Mouse (Mus musculus) neural tube, embryonic 12.5 days (tissue): Measurements from ENCODE around the gene Gria2. TPM values are rescaled to one million over a fixed set of nuclear protein-coding genes. Genes with fewer than 3 reads are reported as not detected.
A peak's percentile ranks its signal among the peaks of the same experiment; 100 is the strongest.

Experiments
- ATAC-seq: fragments of 200-750 bp; cut with Nextera tagmentation; 2 replicates; pipeline ENCODE4 v1.8.0; 2017; ENCODE audit warnings: low read depth, mild to moderate bottlenecking, moderate TSS enrichment, moderate library complexity; ENCODE audit not compliant: low FRiP score
- H3K27ac ChIP-seq: fragments of 300-500 bp; sonication (generic); 2 replicates; pipeline ENCODE4 v1.5.1; 2016
- H3K27me3 ChIP-seq: fragments of 300-500 bp; sonication (generic); replicated peaks from 2 replicates; pipeline ENCODE4 v1.6.1; 2016; ENCODE audit warnings: mild to moderate bottlenecking
- H3K36me3 ChIP-seq: fragments of 300-500 bp; sonication (generic); 2 replicates; pipeline ENCODE4 v1.6.1; 2016; ENCODE audit warnings: mild to moderate bottlenecking
- H3K4me1 ChIP-seq: fragments of 300-500 bp; sonication (generic); 2 replicates; pipeline ENCODE4 v1.6.1; 2016
- H3K4me2 ChIP-seq: fragments of 300-500 bp; sonication (generic); replicated peaks from 2 replicates; pipeline ENCODE4 v1.6.1; 2016; ENCODE audit warnings: mild to moderate bottlenecking
- H3K4me3 ChIP-seq: fragments of 300-500 bp; sonication (generic); 2 replicates; pipeline ENCODE4 v1.5.1; 2016
- H3K9ac ChIP-seq: fragments of 300-500 bp; sonication (generic); 2 replicates; pipeline ENCODE4 v1.6.1; 2016; ENCODE audit warnings: mild to moderate bottlenecking
- H3K9me3 ChIP-seq: fragments of 300-500 bp; sonication (generic); 2 replicates; pipeline ENCODE4 v1.6.1; 2016; ENCODE audit warnings: mild to moderate bottlenecking
- WGBS: fragments of 180-500 bp; shearing (Covaris S2); methylation state at CpG from one replicate; pipeline ENCODE4 v1.1.7; 2016; 5-methylcytosine and 5-hydroxymethylcytosine counted together
- polyA plus RNA-seq: library from polyadenylated mRNA; unstranded; fragments of >200 nt; fragmentation: Nextera tagmentation; extraction: Ambion mirVana; gene quantifications from 2 replicates; pipeline ENCODE4 v1.2.1, GENCODE M21; 2016

The Gria2 gene
- polyA plus RNA-seq, result 49.4 and 50.0 TPM in 2 replicates

- no peaks in the 10 kb centered on the region for H3K36me3 ChIP-seq
- peak within 1 kb of the TSS; percentile 79 for H3K4me2 ChIP-seq
- peak within 1 kb of the TSS; percentile 73 for H3K9ac ChIP-seq
- WGBS, result 0% methylated on average over 33 of the region's 35 CpGs
- peak within 1 kb of the TSS; percentile 56 for H3K4me3 ChIP-seq
- peak; percentile 90 for ATAC-seq
- H3K27me3 ChIP-seq, result no peaks in the 10 kb centered on the region
- H3K27ac ChIP-seq, result peak within 1 kb of the TSS; percentile 57; the same call in 1 of the 2 replicates
- H3K4me1 ChIP-seq, result peaks cover 6% of the 10 kb centered on the region; the same call in 1 of the 2 replicates
- no peaks in the 10 kb centered on the region for H3K9me3 ChIP-seq
Measured at GRCm38 (mm10) chr3:80802596-80803081, at the start of gene Gria2. TSS of gene Gria2 (minus strand) at chr3:80802835.

- Histone ChIP-seq H3K27ac (no peak overlapping the region), H3K27me3 (no peaks in the 10 kb centered on the region), H3K4me3 (no peak overlapping the region), H3K4me1 (no peaks in the 10 kb centered on the region), H3K9me3 (no peaks in the 10 kb centered on the region), H3K9ac (no peak overlapping the region), H3K4me2 (no peak overlapping the region), H3K36me3 (no peaks in the 10 kb centered on the region)
- 84% methylated on average over 10 of the region's 10 CpGs for WGBS
- ATAC-seq, result no peak
Measured at GRCm38 (mm10) chr3:80850947-80851346, 48.3 kb upstream of the Gria2 start.

- H3K36me3 ChIP-seq, result no peaks in the 10 kb centered on the region
- no peak overlapping the region for H3K9ac ChIP-seq
- no peak overlapping the region for H3K27ac ChIP-seq
- no peak overlapping the region for H3K4me3 ChIP-seq
- no peak for ATAC-seq
- H3K4me1 ChIP-seq, result no peaks in the 10 kb centered on the region
- 78% methylated on average over 2 of the region's 2 CpGs for WGBS
- no peaks in the 10 kb centered on the region for H3K9me3 ChIP-seq
- H3K27me3 ChIP-seq, result no peaks in the 10 kb centered on the region
- no peak overlapping the region for H3K4me2 ChIP-seq
Measured at GRCm38 (mm10) chr3:80845634-80846033, 43.0 kb upstream of the Gria2 start.

GRCm38 (mm10) chr3:80839845-80840244 is 37.2 kb upstream of the Gria2 start:
- Histone ChIP-seq H3K9ac (no peak overlapping the region), H3K9me3 (no peaks in the 10 kb centered on the region), H3K4me1 (no peaks in the 10 kb centered on the region), H3K27ac (no peak overlapping the region), H3K4me3 (no peak overlapping the region), H3K36me3 (no peaks in the 10 kb centered on the region), H3K27me3 (no peaks in the 10 kb centered on the region), H3K4me2 (no peak overlapping the region)
- 75% methylated on average over 5 of the region's 5 CpGs for WGBS
- no peak for ATAC-seq

- H3K27ac ChIP-seq, result no peak overlapping the region
- H3K4me2 ChIP-seq, result no peak overlapping the region
- H3K9ac ChIP-seq, result no peak overlapping the region
- H3K36me3 ChIP-seq, result no peaks in the 10 kb centered on the region
- WGBS, result 64% methylated on average over 3 of the region's 3 CpGs
- no peaks in the 10 kb centered on the region for H3K4me1 ChIP-seq
- no peak for ATAC-seq
- H3K4me3 ChIP-seq, result no peak overlapping the region
- H3K9me3 ChIP-seq, result no peaks in the 10 kb centered on the region
- no peaks in the 10 kb centered on the region for H3K27me3 ChIP-seq
Measured at GRCm38 (mm10) chr3:80837583-80837982, 34.9 kb upstream of the Gria2 start.

GRCm38 (mm10) chr3:80823975-80824374 is 21.3 kb upstream of the Gria2 start:
- Histone ChIP-seq H3K36me3 (no peaks in the 10 kb centered on the region), H3K4me1 (no peaks in the 10 kb centered on the region), H3K27ac (no peak overlapping the region), H3K27me3 (no peaks in the 10 kb centered on the region), H3K4me3 (no peak overlapping the region), H3K4me2 (no peak overlapping the region), H3K9ac (no peak overlapping the region), H3K9me3 (no peaks in the 10 kb centered on the region)
- no peak for ATAC-seq
- 89% methylated on average over 1 of the region's 1 CpGs for WGBS

GRCm38 (mm10) chr3:80818619-80819018 is 16.0 kb upstream of the Gria2 start:
- 94% methylated on average over 1 of the region's 1 CpGs for WGBS
- H3K27me3 ChIP-seq, result no peaks in the 10 kb centered on the region
- H3K4me1 ChIP-seq, result no peaks in the 10 kb centered on the region

GRCm38 (mm10) chr3:80813734-80814133 is 11.1 kb upstream of the Gria2 start:
- no peaks in the 10 kb centered on the region for H3K27me3 ChIP-seq
- H3K4me2 ChIP-seq, result no peak overlapping the region
- no peaks in the 10 kb centered on the region for H3K4me1 ChIP-seq
- no peak for ATAC-seq
- no peak overlapping the region for H3K4me3 ChIP-seq
- no peak overlapping the region for H3K27ac ChIP-seq
- no peak overlapping the region for H3K9ac ChIP-seq
- no peaks in the 10 kb centered on the region for H3K9me3 ChIP-seq
- no peaks in the 10 kb centered on the region for H3K36me3 ChIP-seq

More at GRCm38 (mm10) chr3:80818619-80819018, 16.0 kb upstream of the Gria2 start:
- Histone ChIP-seq H3K9ac (no peak overlapping the region), H3K9me3 (no peaks in the 10 kb centered on the region), H3K27ac (no peak overlapping the region), H3K4me3 (no peak overlapping the region), H3K36me3 (no peaks in the 10 kb centered on the region), H3K4me2 (no peak overlapping the region)
- no peak for ATAC-seq

GRCm38 (mm10) chr3:80812237-80812636 is 9.6 kb upstream of the Gria2 start:
- Histone ChIP-seq H3K9ac (no peak overlapping the region), H3K36me3 (no peaks in the 10 kb centered on the region), H3K27ac (no peak overlapping the region), H3K27me3 (no peaks in the 10 kb centered on the region), H3K4me3 (no peak overlapping the region), H3K4me2 (no peak overlapping the region), H3K9me3 (no peaks in the 10 kb centered on the region), H3K4me1 (no peaks in the 10 kb centered on the region)
- 87% methylated on average over 3 of the region's 3 CpGs for WGBS
- ATAC-seq, result no peak

- Histone ChIP-seq H3K27me3 (no peaks in the 10 kb centered on the region), H3K9ac (no peak overlapping the region), H3K4me1 (peaks cover 6% of the 10 kb centered on the region; the same call in 1 of the 2 replicates), H3K36me3 (no peaks in the 10 kb centered on the region), H3K9me3 (no peaks in the 10 kb centered on the region), H3K27ac (no peak overlapping the region), H3K4me2 (no peak overlapping the region), H3K4me3 (no peak overlapping the region)
- WGBS, result 17% methylated on average over 1 of the region's 1 CpGs
- ATAC-seq, result no peak
Measured at GRCm38 (mm10) chr3:80805327-80805726, 2.7 kb upstream of the Gria2 start.

GRCm38 (mm10) chr3:80803811-80804210 is 1.2 kb upstream of the Gria2 start:
- Histone ChIP-seq H3K9me3 (no peaks in the 10 kb centered on the region), H3K4me1 (peaks cover 6% of the 10 kb centered on the region; the same call in 1 of the 2 replicates), H3K4me2 (no peak overlapping the region; the same call in 1 of the 2 replicates), H3K27me3 (no peaks in the 10 kb centered on the region), H3K4me3 (no peak overlapping the region), H3K27ac (no peak overlapping the region), H3K9ac (no peak overlapping the region), H3K36me3 (no peaks in the 10 kb centered on the region)
- ATAC-seq, result no peak
- 70% methylated on average over 1 of the region's 1 CpGs for WGBS

GRCm38 (mm10) chr3:80803211-80803610 is 576 bp upstream of the Gria2 start:
- peaks cover 6% of the 10 kb centered on the region; the same call in 1 of the 2 replicates for H3K4me1 ChIP-seq
- ATAC-seq, result no peak
- H3K9ac ChIP-seq, result peak overlapping the region; percentile 73
- H3K27me3 ChIP-seq, result no peaks in the 10 kb centered on the region
- peak overlapping the region; percentile 79 for H3K4me2 ChIP-seq
- peak overlapping the region; percentile 57; the same call in 1 of the 2 replicates for H3K27ac ChIP-seq
- no peaks in the 10 kb centered on the region for H3K36me3 ChIP-seq
- H3K9me3 ChIP-seq, result no peaks in the 10 kb centered on the region
- peak overlapping the region; percentile 56 for H3K4me3 ChIP-seq
- 50% methylated on average over 8 of the region's 8 CpGs for WGBS

- H3K27me3 ChIP-seq, result no peaks in the 10 kb centered on the region
- H3K36me3 ChIP-seq, result no peaks in the 10 kb centered on the region
- H3K4me3 ChIP-seq, result peak overlapping the region; percentile 56
- H3K4me2 ChIP-seq, result peak overlapping the region; percentile 79
- H3K9ac ChIP-seq, result peak overlapping the region; percentile 73
- no peak for ATAC-seq
- no peaks in the 10 kb centered on the region for H3K9me3 ChIP-seq
- peaks cover 6% of the 10 kb centered on the region; the same call in 1 of the 2 replicates for H3K4me1 ChIP-seq
- H3K27ac ChIP-seq, result no peak overlapping the region
- 15% methylated on average over 6 of the region's 6 CpGs for WGBS
Measured at GRCm38 (mm10) chr3:80801827-80802310, 766 bp downstream of the Gria2 start.
